Mouse (Mus musculus): Measurements from ENCODE around the gene Ubxn10. TPM values are rescaled to one million over a fixed set of nuclear protein-coding genes. Genes with fewer than 3 reads are reported as not detected.

Ubxn10 gene
- total RNA-seq, 4 experiments from 2014 or later = 0.20 to 0.36 TPM; not detected in 2

DNA sequence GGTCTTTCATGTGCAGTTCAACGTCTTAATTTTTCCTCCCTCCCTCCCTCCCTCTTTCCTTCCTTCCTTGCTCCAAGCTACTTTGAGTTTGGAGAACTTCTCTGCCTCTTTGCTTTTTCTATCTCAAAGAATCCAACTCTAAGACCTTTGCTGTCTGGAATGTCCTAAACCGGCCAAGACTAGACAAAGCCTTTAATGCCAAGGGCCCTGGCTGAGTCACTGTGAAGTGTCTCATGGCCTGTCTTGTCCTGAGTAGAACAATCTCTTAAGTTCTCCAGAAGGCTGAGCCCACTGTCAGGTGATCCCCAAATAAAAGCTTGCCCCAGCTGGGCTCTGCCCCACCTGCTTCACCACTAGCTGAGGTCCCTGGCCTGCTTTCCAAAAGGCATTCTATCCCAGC lies 34.9 kb downstream of the Ubxn10 start:
- DNase-seq (ENCODE audit: low spot score in 2 of 2) = no peak

DNA sequence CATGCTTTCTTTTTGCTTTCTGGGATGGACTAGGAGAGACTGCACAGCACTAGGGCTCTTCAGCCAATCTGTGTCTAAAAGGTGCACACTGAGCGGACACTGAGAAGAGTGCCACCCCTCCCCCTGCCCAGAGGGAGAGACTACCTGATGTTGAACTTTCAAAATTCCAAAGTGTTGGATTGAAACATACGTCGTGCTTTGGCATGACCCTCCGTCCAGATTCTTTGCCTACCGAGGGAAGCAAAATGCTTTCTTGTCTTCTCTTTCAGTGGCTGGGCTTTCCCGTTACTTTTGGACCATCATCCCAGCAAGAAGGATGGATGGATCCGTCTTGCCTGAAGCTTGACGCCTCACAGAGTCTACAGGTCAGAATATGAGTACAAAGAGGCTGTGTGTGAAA lies 35.9 kb downstream of the Ubxn10 start:
- DNase-seq (ENCODE audit: low spot score in 2 of 2) = no peak

DNA sequence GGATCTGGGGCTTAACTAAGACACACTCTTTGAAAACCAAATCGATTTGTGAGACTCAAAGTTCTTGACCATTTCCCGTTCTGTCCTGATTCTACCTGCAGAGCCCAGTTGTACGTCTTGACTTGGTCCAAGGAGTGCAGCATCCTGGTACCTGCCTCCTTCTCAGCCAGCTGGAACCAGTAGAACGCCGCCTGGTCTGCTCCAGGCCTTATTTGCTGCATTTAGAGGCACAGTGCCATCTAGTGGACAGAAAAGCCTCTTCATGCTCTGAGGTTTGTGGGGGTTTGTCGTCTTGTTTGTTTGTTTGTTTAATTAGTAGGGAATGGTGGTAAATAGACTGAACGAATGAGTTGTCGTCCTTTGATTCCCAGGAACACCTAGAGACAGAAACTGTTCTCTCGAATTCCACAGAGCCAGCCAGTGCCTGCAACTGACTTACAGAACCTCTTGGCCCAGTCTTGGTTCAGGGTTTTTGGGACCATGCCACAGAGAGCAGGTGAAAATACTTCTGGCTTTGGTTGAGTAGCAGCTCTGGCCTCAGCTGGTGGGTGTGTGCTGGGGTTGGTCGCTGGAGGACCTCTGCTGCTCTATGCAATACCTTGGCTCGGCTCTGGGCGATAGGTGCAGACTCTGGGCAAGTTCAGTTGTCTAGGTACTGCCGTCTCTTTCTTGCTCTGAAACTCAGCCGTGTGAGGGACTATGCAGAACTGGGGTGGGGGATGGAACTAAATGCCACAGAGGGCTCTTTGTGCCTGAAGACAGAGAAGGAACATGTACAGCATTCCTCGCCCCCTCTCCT lies 36.6 kb downstream of the Ubxn10 start:
- no peak for DNase-seq (ENCODE audit: low spot score in 2 of 2)

DNA sequence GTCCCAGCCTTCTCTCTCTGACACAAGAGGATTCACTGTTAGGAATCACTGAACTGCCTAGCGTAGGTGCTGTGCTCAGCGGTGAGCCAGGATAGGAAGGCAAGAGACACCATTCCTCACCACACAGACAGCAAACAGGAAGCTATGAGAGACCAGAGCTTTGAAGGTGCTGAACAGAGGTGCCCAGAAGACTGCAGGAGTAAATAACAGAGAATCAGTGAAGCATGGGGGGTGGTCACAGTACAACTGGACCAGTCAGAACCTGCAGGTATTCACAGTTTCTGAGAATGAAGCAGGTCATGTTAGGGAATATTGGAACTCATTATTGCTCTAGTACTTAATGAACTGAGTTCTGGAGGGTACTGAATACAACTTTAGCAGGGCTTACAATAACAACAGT lies 38.7 kb downstream of the Ubxn10 start:
- no peak for DNase-seq (ENCODE audit: low spot score in 2 of 2)

DNA sequence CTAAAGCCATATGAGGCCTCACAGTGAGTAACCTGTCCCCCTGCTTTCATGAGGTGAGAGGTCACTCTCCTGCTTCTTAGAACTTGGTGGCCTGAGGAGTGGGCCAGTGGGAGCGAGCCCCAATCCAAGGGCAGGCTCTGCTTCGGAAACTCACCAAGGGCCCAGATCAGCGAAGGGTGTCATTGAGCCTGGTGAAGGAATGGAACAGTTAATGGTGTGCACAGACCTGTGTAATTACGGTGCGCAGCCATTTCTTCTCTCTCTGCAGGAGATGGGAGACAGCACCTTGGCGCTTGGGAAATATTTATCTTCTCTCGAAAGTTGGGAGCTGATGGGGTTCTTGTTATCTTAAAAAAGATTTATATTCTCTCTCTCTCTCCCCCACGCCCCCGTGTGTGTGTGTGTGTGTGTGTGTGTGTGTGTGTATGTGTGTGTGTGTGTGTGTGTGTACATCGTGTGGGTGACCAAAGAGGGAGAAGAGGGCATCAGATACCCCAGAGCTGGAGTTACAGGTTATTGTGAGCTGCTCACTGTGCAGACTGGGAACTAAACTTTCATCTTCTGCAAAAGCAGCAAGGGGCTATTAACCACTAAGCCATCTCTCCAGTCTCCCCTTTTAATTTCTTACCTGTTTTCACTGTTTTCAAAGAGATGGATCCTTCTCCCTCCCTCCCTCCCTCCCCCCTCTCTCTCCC lies 39.7 kb downstream of the Ubxn10 start:
- no peak for DNase-seq (ENCODE audit: low spot score in 2 of 2)

DNA sequence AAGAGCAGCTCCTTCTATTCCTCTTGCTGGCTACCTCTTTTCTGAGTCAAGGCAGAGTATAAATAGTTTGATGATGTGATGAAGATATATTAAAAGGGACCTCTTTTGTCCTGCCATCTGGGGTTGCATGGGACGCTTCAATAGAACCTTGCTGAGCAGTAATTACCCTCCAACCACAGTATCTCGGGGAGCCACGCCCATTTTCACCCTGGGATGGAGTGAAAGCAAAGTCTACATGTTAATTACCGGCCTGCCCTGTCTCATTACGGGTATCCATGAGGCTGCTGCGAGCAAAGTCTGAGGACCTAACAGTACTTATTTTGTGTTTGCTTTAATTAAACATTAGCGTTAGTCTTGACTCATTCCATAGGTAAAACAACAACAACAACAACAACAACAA lies 40.2 kb downstream of the Ubxn10 start:
- no peak for DNase-seq (ENCODE audit: low spot score in 2 of 2)

DNA sequence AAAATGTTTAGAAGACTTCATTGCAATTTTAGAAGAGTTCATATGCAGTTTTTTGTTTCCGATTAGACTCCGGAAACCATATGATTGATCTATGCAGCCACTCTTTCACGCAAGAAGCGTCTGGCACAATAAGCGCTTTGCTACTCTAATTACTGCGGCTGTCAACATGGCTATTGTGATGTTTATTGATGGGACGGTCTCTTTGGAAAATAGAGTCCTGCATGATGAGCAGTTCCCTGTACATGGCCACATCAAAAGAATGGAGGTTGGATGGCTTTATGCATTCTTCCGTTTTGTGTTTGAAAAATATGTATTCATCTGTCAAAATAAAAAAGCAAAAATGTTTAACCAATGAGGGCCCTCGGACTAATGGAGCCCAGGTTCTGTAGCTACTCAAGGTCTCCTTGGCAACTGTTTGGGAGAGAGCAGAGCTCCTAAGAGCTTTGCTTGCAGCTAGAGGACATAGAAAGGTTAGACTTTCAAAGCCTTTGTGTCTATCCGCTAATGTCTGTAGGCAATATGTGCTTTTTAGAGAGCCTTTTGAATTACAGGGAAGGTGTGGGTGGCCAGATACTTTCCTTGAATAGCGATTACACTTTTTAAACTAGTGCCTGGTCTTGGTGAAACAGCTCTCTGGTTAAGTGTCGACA lies 43.8 kb downstream of the Ubxn10 start:
- no peak for DNase-seq (ENCODE audit: low spot score in 2 of 2)

DNA sequence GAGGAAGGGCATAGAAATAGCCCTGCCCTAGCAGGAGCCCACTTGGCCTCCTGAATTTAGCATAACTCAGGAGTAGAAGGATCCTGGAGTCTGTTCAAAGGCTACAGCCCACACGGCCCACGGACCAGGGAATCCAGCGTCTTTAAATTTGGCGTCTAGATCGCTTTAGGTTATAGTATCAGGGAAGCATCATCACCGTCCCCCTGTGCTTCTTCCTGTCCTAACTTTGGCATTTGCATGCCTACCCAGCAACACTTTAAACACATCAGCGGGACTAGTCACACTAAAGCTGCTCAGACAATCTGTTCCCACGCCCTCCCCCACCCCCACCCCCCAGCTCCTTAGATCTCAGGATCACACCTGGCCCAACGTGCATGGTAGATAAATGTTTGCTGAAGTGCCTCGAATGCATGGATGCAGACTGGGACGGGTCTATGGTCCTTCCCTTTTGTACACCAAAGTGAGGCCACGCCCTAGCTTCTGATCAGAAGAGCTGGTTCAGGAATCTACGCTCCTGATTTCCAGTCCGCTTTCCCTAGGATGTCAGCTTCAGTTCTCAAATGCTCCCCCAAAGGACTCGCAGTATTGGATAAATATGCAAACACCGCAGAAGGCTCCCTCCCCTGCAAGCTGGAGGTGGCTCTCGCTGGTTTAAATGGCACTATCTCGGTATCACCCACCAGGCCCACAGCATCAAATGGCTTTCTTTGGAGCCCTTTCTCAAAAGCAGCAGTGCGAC lies 45.4 kb downstream of the Ubxn10 start:
- DNase-seq (ENCODE audit: low spot score in 2 of 2) = no peak

DNA sequence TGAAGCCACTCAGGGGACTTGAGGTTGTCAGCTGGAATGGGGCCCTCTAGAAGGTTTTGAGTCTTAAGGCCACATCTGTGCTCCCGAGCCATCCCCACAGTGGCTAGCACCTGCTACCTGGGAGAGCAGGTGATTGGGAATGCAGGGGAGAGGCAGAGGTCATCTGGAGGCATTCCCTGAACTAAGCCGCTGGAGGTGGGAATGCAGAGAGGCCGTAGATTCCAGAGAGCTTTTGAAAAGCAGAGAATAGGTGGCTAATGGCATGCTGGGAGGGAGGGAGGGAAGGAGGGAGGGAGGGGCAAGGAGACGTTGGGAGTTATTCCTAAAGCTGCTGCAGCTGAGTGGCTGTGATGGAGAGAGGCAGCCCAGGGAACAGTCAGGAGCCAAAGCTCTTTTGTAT lies 46.4 kb downstream of the Ubxn10 start:
- DNase-seq (ENCODE audit: low spot score in 2 of 2) = no peak

DNA sequence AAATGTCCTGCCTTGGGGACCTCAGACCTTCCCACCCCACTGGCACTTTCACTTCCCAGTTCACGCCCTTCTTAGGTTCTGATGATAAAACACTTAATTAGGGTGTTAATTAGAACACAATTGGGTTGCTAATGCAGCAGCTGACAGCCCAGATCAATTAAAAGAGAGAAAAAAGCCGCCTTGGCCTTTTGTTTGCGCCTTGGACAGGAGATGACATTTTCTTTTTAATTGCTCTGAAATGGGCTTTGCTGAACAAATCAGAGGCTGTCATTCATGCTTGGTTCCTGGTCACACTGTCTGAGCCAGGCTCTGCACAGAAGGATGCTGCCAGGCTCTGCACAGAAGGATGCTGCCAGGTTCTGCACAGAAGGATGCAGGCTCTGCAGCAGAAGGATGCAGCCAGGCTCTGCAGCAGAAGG lies 47.9 kb downstream of the Ubxn10 start:
- no peak for DNase-seq (ENCODE audit: low spot score in 2 of 2)

DNA sequence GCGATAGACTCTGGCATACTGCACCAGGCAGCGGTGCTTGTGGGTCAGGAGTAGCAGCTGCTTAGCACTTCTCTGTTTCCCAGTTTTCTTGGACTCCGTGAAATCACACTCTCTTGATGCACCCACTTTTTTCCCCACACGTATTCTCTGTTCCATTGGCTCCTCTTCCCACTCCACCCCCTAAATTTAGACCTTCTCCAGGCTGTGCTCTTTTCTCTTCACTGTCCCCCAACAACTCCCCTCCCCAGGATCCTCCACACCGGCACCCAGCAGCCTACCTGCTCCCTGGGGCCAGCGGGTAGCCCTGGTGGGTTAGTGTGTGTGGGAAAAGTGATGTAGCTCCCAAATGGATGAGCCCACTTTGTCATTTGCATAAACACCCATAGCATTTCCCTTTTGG lies 51.2 kb downstream of the Ubxn10 start:
- no peak for DNase-seq (ENCODE audit: low spot score in 2 of 2)

DNA sequence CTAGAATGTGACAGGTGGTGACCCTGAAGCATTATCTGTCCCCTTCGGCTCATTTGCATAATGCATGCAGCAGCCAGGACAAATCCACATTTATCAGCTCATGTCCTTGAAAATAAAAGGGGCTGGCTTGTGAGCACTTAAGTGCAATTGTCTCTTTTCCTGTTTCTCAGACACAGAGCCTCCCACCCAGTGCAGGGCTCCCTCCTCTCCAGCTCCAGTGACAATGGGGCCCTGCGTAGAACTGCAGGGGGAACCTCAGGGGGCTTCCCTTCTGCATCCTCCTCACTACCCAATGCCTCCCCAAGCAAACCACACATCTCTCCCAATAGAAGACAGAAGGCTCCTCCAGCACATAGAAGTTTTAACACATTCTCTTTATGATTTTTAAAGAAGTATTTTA lies 54.2 kb downstream of the Ubxn10 start:
- DNase-seq (ENCODE audit: low spot score in 2 of 2) = no peak

DNA sequence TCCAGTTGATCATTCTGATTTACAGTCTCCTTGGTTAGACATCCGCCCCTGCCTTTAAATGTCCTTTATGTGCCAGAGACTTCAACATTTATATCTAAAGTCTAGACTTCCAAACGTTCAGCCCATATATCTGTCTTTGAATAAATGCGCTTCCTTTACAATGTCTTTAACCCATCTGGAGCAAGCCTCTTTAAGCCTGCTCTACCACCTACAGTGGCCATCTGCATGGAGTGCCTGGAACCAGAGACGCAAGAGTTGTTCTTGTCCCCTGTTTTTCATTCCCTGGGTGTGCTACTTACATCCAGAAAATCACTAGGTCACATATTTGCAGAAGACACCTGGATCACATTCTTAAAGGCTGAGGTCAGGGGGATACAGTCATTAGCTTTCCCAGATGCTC lies 56.8 kb downstream of the Ubxn10 start:
- DNase-seq (ENCODE audit: low spot score in 2 of 2) = no peak

DNA sequence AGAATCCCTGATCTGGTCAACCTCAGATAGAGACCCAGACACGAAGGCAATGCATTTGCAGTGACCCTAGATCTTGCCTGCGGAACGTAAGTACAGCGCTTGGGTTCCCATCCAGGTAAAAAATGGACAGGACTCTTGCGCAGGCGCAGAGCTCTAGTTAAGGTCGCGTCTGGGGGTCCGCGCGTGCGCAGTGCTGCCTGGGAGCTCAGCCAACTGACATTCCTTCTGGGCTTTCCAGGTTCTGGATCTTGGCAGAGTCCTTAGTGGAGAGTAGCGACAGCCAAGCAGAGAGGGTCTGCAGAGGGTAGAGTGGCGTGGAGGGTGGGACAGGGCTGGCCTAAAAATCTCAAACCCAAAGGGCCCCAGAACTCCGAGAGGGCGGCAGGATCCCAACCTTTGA lies 59.4 kb downstream of the Ubxn10 start:
- no peak for DNase-seq (ENCODE audit: low spot score in 2 of 2)

DNA sequence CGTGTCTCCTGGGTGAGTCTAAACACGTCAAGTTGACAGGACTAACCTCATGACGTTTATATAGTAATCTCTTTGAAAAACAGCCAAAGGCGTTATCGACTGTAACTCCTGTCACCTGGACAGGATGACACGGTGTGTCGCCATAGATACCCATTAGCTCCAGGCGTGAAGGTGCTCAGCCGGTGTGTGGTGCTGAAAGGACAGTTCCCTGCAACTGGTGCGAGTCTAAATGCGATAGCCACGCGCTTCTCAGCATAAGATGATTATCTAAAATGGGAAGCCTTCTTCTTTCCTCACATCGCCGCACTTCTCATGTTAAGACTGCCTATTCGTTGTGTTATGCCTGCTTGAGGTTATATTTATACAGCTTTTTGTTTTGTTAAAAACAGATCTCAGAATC lies 60.5 kb downstream of the Ubxn10 start:
- no peak for DNase-seq (ENCODE audit: low spot score in 2 of 2)

DNA sequence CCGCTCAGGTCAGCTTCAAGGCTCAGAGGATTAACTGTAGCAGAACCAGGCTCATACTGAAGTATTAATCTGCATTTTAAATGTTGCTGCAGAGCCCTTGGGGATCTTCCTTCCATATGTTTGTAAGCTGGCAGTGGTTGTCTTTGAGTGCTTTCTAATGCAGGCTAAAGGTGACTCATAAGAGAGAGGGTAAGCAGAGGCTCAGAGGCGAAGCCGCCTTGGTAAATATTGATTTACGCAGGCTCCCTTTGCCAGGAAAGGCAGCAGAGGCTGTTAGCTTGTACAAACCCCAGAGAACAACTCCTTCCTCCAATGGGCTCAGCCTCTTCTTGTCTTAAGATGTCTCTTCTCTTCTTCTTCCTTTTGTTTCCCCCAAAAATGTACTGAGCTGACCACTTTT lies 64.8 kb downstream of the Ubxn10 start:
- no peak for DNase-seq (ENCODE audit: low spot score in 2 of 2)

DNA sequence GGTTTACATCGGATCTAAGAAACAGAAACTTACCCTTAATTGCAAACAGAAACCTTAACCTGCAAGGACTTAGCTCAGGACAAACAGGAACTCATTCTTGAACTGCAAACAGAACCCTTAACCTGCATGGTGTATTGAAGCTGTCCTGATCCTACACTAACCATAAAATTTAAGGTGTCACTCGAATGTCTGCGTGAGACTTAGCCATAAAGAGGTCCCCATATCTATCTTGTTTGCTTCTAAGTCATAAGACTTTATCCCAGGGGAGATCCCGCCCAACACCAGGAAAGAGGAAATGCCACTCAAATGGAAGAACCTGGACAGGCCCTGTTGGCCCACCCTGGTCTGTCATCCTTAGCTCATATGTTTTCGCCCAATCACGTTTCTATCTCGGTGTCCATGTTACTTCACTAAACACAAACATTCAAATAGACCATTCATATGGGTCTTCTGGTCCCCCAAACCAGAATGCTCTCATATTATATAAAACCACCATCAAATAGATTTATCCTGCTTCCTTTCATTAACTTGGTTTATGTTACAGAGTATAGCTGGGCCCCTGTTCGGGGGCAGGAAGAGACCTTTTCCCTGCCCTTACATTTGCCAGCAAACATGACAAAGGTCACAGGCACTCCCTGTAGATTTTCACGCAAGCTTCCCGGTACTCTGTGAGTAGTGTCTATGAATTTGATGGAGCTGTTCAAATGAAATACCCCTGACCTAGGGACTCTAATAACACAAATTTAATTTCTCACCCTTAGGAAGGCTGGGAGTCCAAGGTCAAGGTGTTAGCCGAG lies 66.7 kb downstream of the Ubxn10 start:
- DNase-seq (ENCODE audit: low spot score in 2 of 2) = no peak

DNA sequence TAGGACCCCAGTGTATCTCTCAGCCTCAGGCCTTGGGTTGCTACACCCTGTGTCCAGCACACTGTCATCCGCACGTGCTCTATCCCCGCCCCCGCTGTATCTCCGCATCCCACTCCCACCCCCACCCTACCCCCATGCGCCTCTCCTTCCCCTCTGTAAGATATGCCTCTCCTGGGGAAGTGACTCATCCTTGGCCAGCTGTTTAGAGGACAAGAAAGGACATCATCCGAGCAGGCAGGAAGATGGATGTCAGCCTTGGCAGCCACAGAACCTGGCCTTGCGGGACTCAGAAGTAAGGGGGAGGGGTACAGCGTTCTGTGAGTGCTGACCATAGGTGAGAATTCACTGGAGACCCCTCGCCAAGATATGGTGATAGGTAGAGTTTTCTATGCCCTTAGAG lies 70.4 kb downstream of the Ubxn10 start:
- DNase-seq (ENCODE audit: low spot score in 2 of 2) = no peak

DNA sequence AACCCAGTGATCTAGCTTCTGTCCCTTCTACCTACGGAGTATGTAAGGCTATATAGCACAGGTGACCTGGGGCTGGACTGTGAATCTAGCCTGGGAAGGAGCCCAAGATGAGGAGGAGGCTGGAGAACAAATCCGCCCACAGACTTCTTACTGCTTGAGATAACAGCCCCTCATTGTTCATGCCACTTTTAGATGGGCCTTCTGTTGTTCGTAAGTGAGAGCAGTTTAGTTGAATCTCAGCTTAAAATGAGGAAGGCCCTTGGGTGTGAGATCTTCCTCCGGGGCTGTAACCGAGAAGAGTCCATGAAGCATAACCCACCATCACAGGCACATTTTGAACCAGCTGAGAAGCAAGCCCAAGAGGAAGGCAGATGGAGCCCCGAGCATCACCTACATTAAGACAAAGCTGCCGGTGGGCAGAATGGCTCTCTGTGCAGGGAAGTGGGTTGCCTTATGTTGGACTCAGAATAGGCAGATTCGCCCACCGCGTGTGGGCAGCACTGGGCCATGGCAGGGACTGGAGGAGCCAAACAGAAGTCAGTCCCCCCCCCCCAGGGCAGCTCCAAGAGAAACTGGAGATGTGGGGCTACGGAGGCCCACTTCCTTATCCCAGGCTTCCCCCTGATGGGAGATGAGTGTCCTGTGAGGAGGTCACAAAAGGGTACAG lies 76.9 kb downstream of the Ubxn10 start:
- DNase-seq (ENCODE audit: low spot score in 2 of 2) = no peak
